Mouse (Mus musculus): ENCODE results near the gene Clec4e. TPM values are rescaled to one million over a fixed set of nuclear protein-coding genes. Genes with fewer than 3 reads are reported as not detected.
"Not testable (repeated sequence)": the region's sequence is repeated elsewhere in the genome, so short reads cannot be mapped to it uniquely, and the experiment has no call there.

Clec4e gene
- polyA plus RNA-seq, 1 experiment from 2014 or later: not detected

DNA sequence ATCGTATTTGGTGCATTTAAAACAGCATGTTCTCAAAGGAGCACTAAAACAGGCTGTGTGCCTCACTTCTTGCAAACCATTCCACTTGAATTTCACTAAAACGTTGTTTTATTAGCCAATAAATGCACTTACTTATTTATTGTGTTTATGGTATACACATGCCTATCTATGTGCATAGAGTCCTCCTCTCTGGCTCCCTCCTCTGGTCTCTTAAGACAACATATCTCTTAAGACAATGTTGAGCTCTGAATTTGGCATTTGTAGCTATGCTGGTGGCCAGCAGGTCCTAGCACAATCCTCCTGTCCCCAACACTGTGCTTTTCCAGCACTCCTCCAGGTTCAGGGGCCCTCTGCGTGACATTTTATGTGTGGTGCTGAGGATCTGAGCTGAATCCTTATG lies 30.7 kb downstream of the Clec4e start:
- Histone ChIP-seq H3K9ac (replicated peaks; ENCODE audit: low read length) (no peak overlapping the region), H3K27me3 (ENCODE audit: control insufficient read depth, insufficient read depth, low read length) (no peaks in the 10 kb centered on the region), H3K4me3 (ENCODE audit: low read depth, low read length) (no peak overlapping the region), H3K9me3 (replicated peaks; ENCODE audit: control insufficient read depth, low read length) (no peaks in the 10 kb centered on the region), H3K4me1 (ENCODE audit: control insufficient read depth, insufficient read depth, low read length) (no peaks in the 10 kb centered on the region), H3K36me3 (replicated peaks; ENCODE audit: control insufficient read depth, insufficient read depth, low read depth, low read length) (no peaks in the 10 kb centered on the region), H3K4me2 (ENCODE audit: low read depth, low read length) (no peak overlapping the region), H3K27ac (replicated peaks; ENCODE audit: low read depth, low read length) (no peak overlapping the region)
- WGBS: 80% methylated on average over 3 of the region's 3 CpGs
- no peak for ATAC-seq (replicated peaks; ENCODE audit: insufficient number of reproducible peaks, low FRiP score, low TSS enrichment, low read depth)
- DNase-seq (ENCODE audit: low spot score): no peak

DNA sequence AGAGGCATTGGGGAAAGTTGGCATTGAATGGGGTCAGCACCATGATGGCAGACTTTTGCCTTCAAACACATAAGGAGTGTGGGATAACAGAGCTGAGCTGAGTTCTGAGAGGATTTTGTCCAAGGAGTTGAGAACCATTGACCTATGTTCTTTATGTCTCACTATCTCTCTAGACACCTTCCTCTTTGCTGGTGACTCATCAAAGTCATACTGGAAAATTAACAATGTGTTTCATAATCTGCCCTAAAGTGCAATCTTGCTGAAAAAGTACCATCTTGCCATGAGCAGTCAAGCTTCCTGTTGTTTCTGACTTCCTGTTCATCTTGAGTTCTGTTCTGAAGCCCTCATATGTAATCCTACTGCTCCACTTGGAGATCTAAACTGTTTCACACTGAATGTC lies 36.9 kb downstream of the Clec4e start:
- no peak overlapping the region for H3K4me2 ChIP-seq (ENCODE audit: low read depth, low read length)
- H3K27ac ChIP-seq (replicated peaks; ENCODE audit: low read depth, low read length): no peak overlapping the region
- DNase-seq (ENCODE audit: low spot score) (no peak), ATAC-seq (replicated peaks; ENCODE audit: insufficient number of reproducible peaks, low FRiP score, low TSS enrichment, low read depth) (no peak)
- H3K4me1 ChIP-seq (ENCODE audit: control insufficient read depth, insufficient read depth, low read length): no peaks in the 10 kb centered on the region
- no peak overlapping the region for H3K4me3 ChIP-seq (ENCODE audit: low read depth, low read length)
- H3K9me3 ChIP-seq (replicated peaks; ENCODE audit: control insufficient read depth, low read length): no peaks in the 10 kb centered on the region
- no peaks in the 10 kb centered on the region for H3K27me3 ChIP-seq (ENCODE audit: control insufficient read depth, insufficient read depth, low read length)
- H3K36me3 ChIP-seq (replicated peaks; ENCODE audit: control insufficient read depth, insufficient read depth, low read depth, low read length): no peaks in the 10 kb centered on the region
- no peak overlapping the region for H3K9ac ChIP-seq (replicated peaks; ENCODE audit: low read length)

DNA sequence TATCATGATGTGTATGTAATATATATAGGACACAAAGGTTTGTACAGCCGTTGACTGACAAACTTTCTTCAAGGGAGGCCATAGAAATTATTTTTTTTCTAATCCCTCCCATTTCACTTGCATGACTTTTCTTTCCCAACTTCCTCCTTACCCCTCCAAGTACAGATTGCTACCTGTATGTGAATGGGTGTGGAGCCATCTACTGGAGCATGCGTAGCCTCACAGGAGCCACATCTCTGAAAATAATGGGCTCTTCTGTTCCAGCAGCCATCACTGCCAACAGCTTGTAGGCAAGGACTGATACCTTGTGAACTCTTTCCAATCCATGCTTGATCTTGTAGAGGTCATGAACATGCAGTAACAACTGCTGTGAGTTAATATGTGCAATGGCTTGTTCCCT lies 40.8 kb downstream of the Clec4e start:
- not testable (repeated sequence) for H3K4me2 ChIP-seq (ENCODE audit: low read depth, low read length); H3K9me3 ChIP-seq (replicated peaks; ENCODE audit: control insufficient read depth, low read length); H3K36me3 ChIP-seq (replicated peaks; ENCODE audit: control insufficient read depth, insufficient read depth, low read depth, low read length); H3K27ac ChIP-seq (replicated peaks; ENCODE audit: low read depth, low read length); ATAC-seq (replicated peaks; ENCODE audit: insufficient number of reproducible peaks, low FRiP score, low TSS enrichment, low read depth); DNase-seq (ENCODE audit: low spot score); H3K4me3 ChIP-seq (ENCODE audit: low read depth, low read length); H3K4me1 ChIP-seq (ENCODE audit: control insufficient read depth, insufficient read depth, low read length); H3K9ac ChIP-seq (replicated peaks; ENCODE audit: low read length); H3K27me3 ChIP-seq (ENCODE audit: control insufficient read depth, insufficient read depth, low read length)
- WGBS: 81% methylated on average over 2 of the region's 2 CpGs

DNA sequence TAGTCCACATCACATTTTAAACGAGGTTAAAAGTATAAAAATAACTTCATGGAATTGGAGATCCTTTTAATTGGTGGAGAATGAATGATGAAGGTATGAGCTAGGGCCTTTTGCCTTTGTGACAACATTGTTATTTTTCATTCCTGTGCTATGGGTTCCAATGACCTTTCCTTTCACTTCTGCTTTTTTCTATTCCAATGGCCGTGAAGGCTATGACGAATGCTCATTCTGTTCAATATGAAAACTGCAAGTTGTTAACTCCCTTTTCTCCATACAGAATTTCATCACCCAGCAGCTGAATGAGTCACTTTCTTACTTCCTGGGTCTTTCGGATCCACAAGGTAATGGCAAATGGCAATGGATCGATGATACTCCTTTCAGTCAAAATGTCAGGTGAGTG lies 45.5 kb downstream of the Clec4e start:
- Histone ChIP-seq H3K27me3 (ENCODE audit: control insufficient read depth, insufficient read depth, low read length) (no peaks in the 10 kb centered on the region), H3K4me3 (ENCODE audit: low read depth, low read length) (no peak overlapping the region), H3K4me2 (ENCODE audit: low read depth, low read length) (no peak overlapping the region), H3K9me3 (replicated peaks; ENCODE audit: control insufficient read depth, low read length) (no peaks in the 10 kb centered on the region), H3K36me3 (replicated peaks; ENCODE audit: control insufficient read depth, insufficient read depth, low read depth, low read length) (no peaks in the 10 kb centered on the region), H3K4me1 (ENCODE audit: control insufficient read depth, insufficient read depth, low read length) (no peaks in the 10 kb centered on the region), H3K9ac (replicated peaks; ENCODE audit: low read length) (no peak overlapping the region), H3K27ac (replicated peaks; ENCODE audit: low read depth, low read length) (no peak overlapping the region)
- DNase-seq (ENCODE audit: low spot score) (no peak), ATAC-seq (replicated peaks; ENCODE audit: insufficient number of reproducible peaks, low FRiP score, low TSS enrichment, low read depth) (no peak)
- WGBS: 83% methylated on average over 5 of the region's 5 CpGs

DNA sequence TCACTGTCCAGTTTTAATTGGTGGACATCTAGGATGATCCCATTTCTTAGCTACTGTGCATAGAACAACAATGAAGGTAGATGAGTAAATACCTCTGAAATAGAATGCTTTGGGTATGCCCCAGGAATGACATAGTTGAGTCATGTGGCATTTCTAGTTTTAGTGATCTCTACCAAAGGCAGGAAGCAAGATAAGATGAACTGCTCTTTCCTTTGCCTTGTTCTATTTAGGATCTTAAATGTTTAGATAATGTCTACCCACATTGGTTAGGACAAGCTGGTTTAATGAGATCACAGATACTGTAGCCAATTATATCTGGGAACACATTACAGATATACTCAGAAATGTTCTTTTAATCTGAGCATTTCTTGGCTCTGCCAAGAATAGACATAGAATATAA lies 52.1 kb downstream of the Clec4e start:
- Histone ChIP-seq H3K27me3 (ENCODE audit: control insufficient read depth, insufficient read depth, low read length) (no peaks in the 10 kb centered on the region), H3K27ac (replicated peaks; ENCODE audit: low read depth, low read length) (no peak overlapping the region), H3K36me3 (replicated peaks; ENCODE audit: control insufficient read depth, insufficient read depth, low read depth, low read length) (no peaks in the 10 kb centered on the region), H3K9me3 (replicated peaks; ENCODE audit: control insufficient read depth, low read length) (no peaks in the 10 kb centered on the region), H3K4me2 (ENCODE audit: low read depth, low read length) (no peak overlapping the region), H3K4me3 (ENCODE audit: low read depth, low read length) (no peak overlapping the region), H3K9ac (replicated peaks; ENCODE audit: low read length) (no peak overlapping the region), H3K4me1 (ENCODE audit: control insufficient read depth, insufficient read depth, low read length) (no peaks in the 10 kb centered on the region)
- no peak for DNase-seq (ENCODE audit: low spot score)
- ATAC-seq (replicated peaks; ENCODE audit: insufficient number of reproducible peaks, low FRiP score, low TSS enrichment, low read depth): no peak

Other genes starting within 250 kb of the Clec4e start
- gene Clec4b1, start 239.9 kb downstream of the Clec4e start, polyA plus RNA-seq (2014; fragmentation: Nextera tagmentation; extraction: Ambion mirVana): not detected in 2 replicates
- gene Clec4a2, start 183.4 kb downstream of the Clec4e start, polyA plus RNA-seq (2014; fragmentation: Nextera tagmentation; extraction: Ambion mirVana): 1.1 and 2.0 TPM in 2 replicates
- gene Clec4b2, start 117.0 kb downstream of the Clec4e start, polyA plus RNA-seq (2014; fragmentation: Nextera tagmentation; extraction: Ambion mirVana): not detected in 2 replicates
- 0.62 and 0.68 TPM in 2 replicates for gene Clec4n, start 60.0 kb downstream of the Clec4e start, polyA plus RNA-seq (2014; fragmentation: Nextera tagmentation; extraction: Ambion mirVana)
- 0.24 TPM in 1 of 2 replicates, not detected in the other for gene Clec4d, start 27.8 kb downstream of the Clec4e start, polyA plus RNA-seq (2014; fragmentation: Nextera tagmentation; extraction: Ambion mirVana)
- not detected in 2 replicates for gene Vmn2r19, start 18.5 kb upstream of the Clec4e start, polyA plus RNA-seq (2014; fragmentation: Nextera tagmentation; extraction: Ambion mirVana)
- gene Vmn2r20, start 128.2 kb upstream of the Clec4e start, polyA plus RNA-seq (2014; fragmentation: Nextera tagmentation; extraction: Ambion mirVana): not detected in 2 replicates
- not detected in 2 replicates for gene Vmn2r21, start 243.5 kb upstream of the Clec4e start, polyA plus RNA-seq (2014; fragmentation: Nextera tagmentation; extraction: Ambion mirVana)